Mouse (Mus musculus) liver, embryonic 18 days (tissue): ENCODE results near the gene Wwc2. TPM values are rescaled to one million over a fixed set of nuclear protein-coding genes. Genes with fewer than 3 reads are reported as not detected.

Experiments
- polyA plus RNA-seq: library from polyadenylated mRNA; depleted of rRNA; stranded (reverse); fragments of >200 nt; gene quantifications from 2 replicates; pipeline ENCODE4 v1.2.3, GENCODE M21; 2012; rRNA removed

Wwc2 gene
- 1.2 and 1.3 TPM in 2 replicates for polyA plus RNA-seq

DNA sequence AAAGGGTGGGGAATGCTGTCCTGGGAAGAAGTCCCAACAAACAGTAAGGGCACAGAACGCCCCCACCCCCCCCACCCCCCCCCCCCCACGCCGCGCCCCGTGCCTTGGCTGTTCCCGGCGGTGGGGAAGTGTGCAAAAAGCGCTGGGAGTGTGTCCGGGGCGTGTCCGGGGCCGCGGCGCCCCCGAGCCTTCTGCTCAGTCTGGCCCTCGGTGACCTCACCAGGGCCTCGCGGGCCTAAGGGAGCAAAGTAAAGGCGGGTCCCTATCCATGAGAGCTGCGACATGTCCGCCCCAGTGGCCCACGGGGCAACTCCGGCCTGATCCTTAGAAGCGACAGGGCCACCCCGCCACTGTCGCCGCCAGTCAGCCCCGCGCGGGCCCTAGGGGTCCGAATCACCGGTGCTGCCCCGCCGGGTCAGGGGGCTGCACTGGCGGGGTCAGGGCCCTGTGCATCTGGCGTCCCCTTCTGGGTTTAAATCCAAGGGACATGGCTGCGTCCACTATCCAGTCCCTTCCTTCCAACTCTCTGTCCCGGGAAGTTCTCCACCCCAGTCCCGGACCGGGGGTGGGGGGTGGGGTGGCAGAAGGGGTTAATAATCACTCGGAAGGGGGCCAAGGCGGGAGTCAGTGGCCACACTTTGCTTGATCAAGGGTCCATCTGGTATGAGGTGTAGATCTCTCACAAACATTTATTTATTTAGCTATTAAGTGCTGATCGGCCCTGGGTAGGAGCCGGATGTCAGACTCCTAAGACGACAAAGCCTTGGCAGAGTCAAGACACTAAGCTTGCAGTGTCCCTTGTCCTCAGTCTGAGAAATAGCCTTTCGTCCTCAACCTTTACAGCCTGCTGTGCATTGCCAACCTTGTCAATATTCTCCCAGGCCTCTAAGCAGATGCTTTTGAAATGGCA lies at the start of gene Wwc2:
TSS of gene Wwc2 (minus strand) at position 14 of the 910 bp plus-strand sequence.

GRCm38 (mm10) chr8:47824182-47824581 lies 166.5 kb downstream of the Wwc2 start, which contains the start of gene Cldn22:
Gene Cldn22 (plus strand): TSS chr8:47824482.

GRCm38 (mm10) chr8:47821843-47822242 lies 168.9 kb downstream of the Wwc2 start, which contains the start of gene Cldn24:
Gene Cldn24 (plus strand): TSS chr8:47822143.

Other genes with a start within 250 kb of the Wwc2 start
- not detected in 2 replicates for gene Cldn24, start 168.8 kb downstream of the Wwc2 start, polyA plus RNA-seq
- not detected in 2 replicates for gene Cldn22, start 166.4 kb downstream of the Wwc2 start, polyA plus RNA-seq
- gene Dctd, start 108.2 kb upstream of the Wwc2 start, polyA plus RNA-seq = 5.4 and 6.8 TPM in 2 replicates